ENCODE assay signal across 28 mouse cellular contexts in the genomic region with DNA sequence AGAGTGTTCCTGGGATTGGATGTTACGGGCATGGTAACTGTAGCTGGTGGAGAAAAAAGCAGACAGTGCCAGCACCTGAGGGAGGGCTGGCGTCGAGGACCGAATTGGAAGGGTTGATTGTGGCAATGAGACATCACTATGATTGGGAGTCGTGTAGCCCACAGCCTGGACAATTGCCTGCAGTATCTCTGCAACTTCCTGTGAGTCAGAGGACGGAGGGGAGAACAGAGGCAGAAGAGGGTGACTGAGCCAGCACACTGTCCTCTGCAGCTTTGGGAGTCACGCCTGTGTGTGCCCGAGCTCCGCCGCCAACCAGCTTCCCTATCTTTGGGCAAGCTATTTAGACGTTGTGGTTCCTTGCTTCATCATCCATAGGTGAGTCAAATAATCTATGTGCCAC. TPM values are rescaled to one million over a fixed set of nuclear protein-coding genes. Genes with fewer than 3 reads are reported as not detected.
"Had no signal": no experiment of that assay in that cellular context is flagged by ENCODE, and none has a peak within 500 bp of the region (broad histone marks: within the 10 kb centered on the region; RNA-seq: fewer than 3 reads in every experiment).

No protein-coding gene starts in this region.

- ATAC-seq: intestine, embryonic 16.5 days; midbrain, embryonic 15.5 days had no signal

- H3K27me3 ChIP-seq: limb, embryonic 13.5 days; midbrain, embryonic 15.5 days; neural tube, embryonic 13.5 days; stomach, embryonic 15.5 days had no signal

- H3K4me3 ChIP-seq: layer of hippocampus, adult 2 months; limb, embryonic 10.5 days; limb, embryonic 13.5 days; liver, embryonic 13.5 days; midbrain, embryonic 15.5 days; neural tube, embryonic 13.5 days; stomach, embryonic 15.5 days had no signal

- DNase-seq: kidney, adult 18-20 months; kidney, adult 9 months; kidney, postnatal 25 days; layer of hippocampus, adult 9-11 months; liver; liver, embryonic 13.5 days; lung, adult 2 months; lung, postnatal 14 days; lung, postnatal 4 days; retina, postnatal 1 day; right cerebral cortex, postnatal 25 days; spleen, adult 18-20 months; thymus, postnatal 14 days; thymus, postnatal 4 days had no signal

- H3K27ac ChIP-seq: layer of hippocampus, adult 2 months; limb, embryonic 10.5 days; limb, embryonic 13.5 days; liver, embryonic 13.5 days; midbrain, embryonic 15.5 days; neural tube, embryonic 13.5 days; stomach, embryonic 15.5 days had no signal

- H3K4me2 ChIP-seq: limb, embryonic 13.5 days; liver, embryonic 13.5 days; midbrain, embryonic 11.5 days; midbrain, embryonic 15.5 days; neural tube, embryonic 13.5 days; stomach, embryonic 15.5 days had no signal

- H3K9ac ChIP-seq: limb, embryonic 13.5 days; liver, embryonic 13.5 days; midbrain, embryonic 15.5 days; neural tube, embryonic 13.5 days; stomach, embryonic 15.5 days had no signal

- H3K9me3 ChIP-seq: limb, embryonic 10.5 days; liver, embryonic 13.5 days; midbrain, embryonic 15.5 days; neural tube, embryonic 13.5 days; stomach, embryonic 15.5 days had no signal

- H3K36me3 ChIP-seq: limb, embryonic 10.5 days; limb, embryonic 13.5 days; liver, embryonic 13.5 days; midbrain, embryonic 15.5 days; neural tube, embryonic 13.5 days; stomach, embryonic 15.5 days had no signal

RNA-seq across cellular contexts. Expression of gene Glrp1, which starts 46.5 kb away (rescaled TPM):
- total RNA-seq: layer of hippocampus, adult 2 months; layer of hippocampus, postnatal 25 days; left cerebral cortex, adult 18-20 months; left cerebral cortex, postnatal 25 days; neutrophil, adult 5-6 weeks had no signal
- polyA plus RNA-seq: intestine, embryonic 16.5 days; kidney, embryonic 16.5 days; large intestine, adult 2 months; limb, embryonic 10.5 days; limb, embryonic 13.5 days; midbrain, embryonic 11.5 days; midbrain, embryonic 15.5 days; neural tube, embryonic 13.5 days; stomach, embryonic 15.5 days had no signal
